Mouse (Mus musculus) cortical plate, adult 2 months (tissue): ENCODE data around the gene Ttc28.

Source experiments
- CTCF ChIP-seq: fragments of 200-500 bp; IDR thresholded peaks from 2 replicates; pipeline ENCODE4 v1.5.1; 2011; ENCODE audit warnings: mild to moderate bottlenecking, control low read depth, low read length; ENCODE audit not compliant: insufficient read depth; ENCODE audit errors: extremely low read depth
- POLR2A ChIP-seq: fragments of 200-500 bp; IDR thresholded peaks from 2 replicates; pipeline ENCODE4 v1.6.1; 2011; ENCODE audit warnings: mild to moderate bottlenecking, low read length, control low read depth; ENCODE audit not compliant: insufficient read depth; ENCODE audit errors: extremely low read depth

DNA sequence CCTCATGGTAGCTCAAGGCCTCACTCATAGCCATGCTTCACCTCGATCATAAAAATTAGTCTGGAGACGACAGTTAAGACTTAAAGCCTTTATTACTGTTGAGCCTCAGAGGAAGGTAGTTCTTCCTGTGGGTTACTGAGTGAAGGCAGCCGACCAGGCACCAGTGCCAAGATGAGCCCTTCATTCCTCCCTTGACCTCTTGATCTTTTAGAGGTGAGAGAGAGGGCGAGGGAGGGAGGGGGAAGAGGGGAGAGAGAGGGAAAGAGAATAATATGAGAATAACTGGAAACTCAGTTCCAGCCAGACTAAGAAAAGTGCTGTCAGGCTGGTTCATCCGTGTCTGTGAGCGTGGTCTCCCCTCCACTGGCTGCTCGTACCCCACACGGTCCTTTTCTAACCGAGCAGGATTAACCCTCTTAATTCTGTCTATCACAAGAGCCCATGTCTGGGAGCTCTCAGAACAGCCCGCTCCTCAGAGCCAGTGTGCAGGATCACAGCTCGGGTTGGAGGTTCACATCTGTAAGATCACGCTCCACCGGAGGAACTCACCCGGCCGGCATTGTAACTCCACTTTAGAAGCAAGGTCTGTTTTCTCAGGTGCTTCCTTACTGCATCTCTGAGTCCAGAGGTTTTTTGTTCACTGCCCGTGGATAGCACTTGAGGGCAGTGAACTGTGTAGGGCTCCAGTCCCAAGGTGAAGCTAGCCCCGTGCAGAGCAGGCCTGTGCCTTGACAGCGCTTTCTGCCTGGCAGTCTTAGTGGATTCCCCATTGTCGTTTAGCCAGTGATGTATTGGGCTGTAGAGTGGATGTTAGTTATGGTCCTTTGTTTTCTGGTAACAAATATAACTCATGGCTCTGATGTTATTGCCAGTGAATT is 272.5 kb downstream of the Ttc28 start:
- TF ChIP-seq POLR2A = no peak
- no peak for TF ChIP-seq CTCF
